Mouse (Mus musculus): Measurements from ENCODE around the gene Slc25a27. TPM values are rescaled to one million over a fixed set of nuclear protein-coding genes. Genes with fewer than 3 reads are reported as not detected.

Gene Slc25a27
- total and polyA plus RNA-seq, 3 experiments = 0.13 to 0.49 (median 0.40) TPM

DNA sequence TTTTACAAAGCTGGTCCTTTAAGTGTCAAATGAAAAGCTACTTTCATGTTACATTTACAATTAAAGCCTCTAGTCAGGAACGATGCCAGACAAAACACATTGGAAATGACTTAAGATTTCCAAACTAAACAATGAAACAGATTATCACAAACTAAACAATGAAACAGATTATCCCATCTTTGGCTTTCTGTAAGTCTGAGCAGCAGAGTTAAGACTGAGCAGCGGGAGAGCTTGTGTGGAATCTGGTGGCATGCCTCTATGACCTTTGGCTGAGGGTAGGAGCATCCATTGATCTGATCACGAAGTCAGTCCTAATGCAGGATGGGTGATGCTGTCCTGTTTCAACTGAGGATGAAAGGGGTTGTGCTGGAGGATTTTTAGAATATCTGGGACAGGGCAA, 54.8 kb downstream of the Slc25a27 start:
- Histone ChIP-seq H3K9ac (ENCODE audit: insufficient read depth, low read depth) (no peak overlapping the region), H3K4me3 (replicated peaks in 1 of 3; ENCODE audit: low read depth in 2 of 3, low read length in 2 of 3, poor library complexity in 1 of 3) (no peak overlapping the region), H3K27me3 (replicated peaks) (no peaks in the 10 kb centered on the region), H3K36me3 (replicated peaks in 1 of 2; ENCODE audit: control insufficient read depth in 1 of 2, insufficient read depth in 1 of 2, low read length in 1 of 2) (no peaks in the 10 kb centered on the region), H3K4me2 (ENCODE audit: insufficient read depth, low read depth, poor library complexity, severe bottlenecking) (no peak overlapping the region), H3K9me3 (replicated peaks; ENCODE audit: low read length) (peaks cover 25% of the 10 kb centered on the region), H3K79me2 (replicated peaks; ENCODE audit: control insufficient read depth, extremely low read depth, insufficient read depth, poor library complexity, severe bottlenecking) (no peaks in the 10 kb centered on the region), H3K4me1 (ENCODE audit: control insufficient read depth in 1 of 2, insufficient read depth in 2 of 2) (no peaks in the 10 kb centered on the region), H3K27ac (ENCODE audit: insufficient read depth, low read depth) (no peak overlapping the region)
- in situ Hi-C loops (cut with MboI; ENCODE audit: low pct_ligation_motif_present, low pct_unique_long_range_greater_than_20kb, low sequenced_read_pairs) (no loop called here), dilution Hi-C loops (cut with MboI; ENCODE audit: extremely low pct_ligation_motif_present, extremely low pct_unique_long_range_greater_than_20kb, low sequenced_read_pairs) (no loop called here)
- TF ChIP-seq MXI1 (IDR thresholded peaks at IDR 0.05; ENCODE audit: low read depth, low read length) (no peak), NRF1 (IDR thresholded peaks at IDR 0.05; ENCODE audit: low read depth, low read length) (no peak), BHLHE40 (IDR thresholded peaks at IDR 0.05; ENCODE audit: low read depth, low read length) (no peak), MYC (IDR thresholded peaks at IDR 0.05; ENCODE audit: low read depth, low read length) (no peak), SMC3 (IDR thresholded peaks at IDR 0.05; ENCODE audit: low read depth, low read length) (no peak)
- no peak for DNase-seq (ENCODE audit: extremely low read depth)

DNA sequence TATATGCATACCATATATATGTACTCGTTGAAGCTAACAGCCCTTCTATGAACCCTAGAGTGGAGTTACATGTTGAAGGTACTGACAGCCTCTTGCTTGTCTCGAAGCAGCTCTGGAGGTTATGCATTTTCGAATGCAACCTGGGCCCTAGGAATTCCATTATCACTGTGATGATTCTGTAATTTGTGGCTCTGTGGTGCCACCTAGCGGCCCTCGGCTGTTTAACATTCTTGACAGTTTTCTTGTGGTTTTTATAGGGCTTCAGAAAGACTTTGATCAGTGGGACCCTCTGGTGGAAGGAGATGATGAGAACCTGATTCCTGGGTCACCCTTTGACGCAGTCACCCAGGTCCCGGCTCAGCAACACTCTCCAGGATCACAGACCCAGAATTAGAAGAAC, 55.4 kb downstream of the Slc25a27 start:
- Histone ChIP-seq H3K36me3 (replicated peaks in 1 of 2; ENCODE audit: control insufficient read depth in 1 of 2, insufficient read depth in 1 of 2, low read length in 1 of 2) (no peaks in the 10 kb centered on the region), H3K9ac (ENCODE audit: insufficient read depth, low read depth) (no peak overlapping the region), H3K4me1 (ENCODE audit: control insufficient read depth in 1 of 2, insufficient read depth in 2 of 2) (no peaks in the 10 kb centered on the region), H3K9me3 (replicated peaks; ENCODE audit: low read length) (peaks cover 23% of the 10 kb centered on the region), H3K4me3 (replicated peaks in 1 of 3; ENCODE audit: low read depth in 2 of 3, low read length in 2 of 3, poor library complexity in 1 of 3) (no peak overlapping the region), H3K27me3 (replicated peaks) (no peaks in the 10 kb centered on the region), H3K27ac (ENCODE audit: insufficient read depth, low read depth) (no peak overlapping the region), H3K79me2 (replicated peaks; ENCODE audit: control insufficient read depth, extremely low read depth, insufficient read depth, poor library complexity, severe bottlenecking) (no peaks in the 10 kb centered on the region), H3K4me2 (ENCODE audit: insufficient read depth, low read depth, poor library complexity, severe bottlenecking) (no peak overlapping the region)
- dilution Hi-C loops (cut with MboI; ENCODE audit: extremely low pct_ligation_motif_present, extremely low pct_unique_long_range_greater_than_20kb, low sequenced_read_pairs) (no loop called here), in situ Hi-C loops (cut with MboI; ENCODE audit: low pct_ligation_motif_present, low pct_unique_long_range_greater_than_20kb, low sequenced_read_pairs) (no loop called here)
- peak; percentile 39 for DNase-seq (ENCODE audit: extremely low read depth)
- peak; percentile 33 for TF ChIP-seq RAD21 (IDR thresholded peaks at IDR 0.05; ENCODE audit: low read depth, low read length)
- no peak for TF ChIP-seq ZMIZ1 (IDR thresholded peaks at IDR 0.05; ENCODE audit: low read depth, low read length)
- TF ChIP-seq CTCF (conservative IDR thresholded peaks at IDR 0.05 in 1 of 2, IDR thresholded peaks at IDR 0.05 in 1 of 2; ENCODE audit: low read depth in 2 of 2, low read length in 2 of 2) = peak; percentile 34 to 50; a peak in 2 of 4 replicates

DNA sequence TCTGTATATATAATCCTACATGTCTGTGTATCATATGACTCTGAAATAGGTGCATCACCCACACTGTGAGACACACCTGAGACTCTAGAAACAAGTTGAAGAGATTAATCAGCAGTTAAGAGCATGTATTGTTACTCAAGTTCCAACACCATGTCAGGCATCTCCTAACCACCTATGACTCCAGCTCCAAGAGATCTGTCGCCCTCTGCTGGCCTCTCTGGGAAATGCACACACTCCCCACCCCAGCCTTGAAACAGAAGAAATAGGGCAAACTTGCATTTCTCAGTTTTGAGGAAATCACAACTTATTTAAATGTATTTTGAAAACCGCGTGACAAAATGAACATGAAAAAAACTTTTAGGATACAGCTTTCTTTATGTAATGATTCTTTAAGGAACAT, 60.3 kb downstream of the Slc25a27 start:
- H3K4me1 ChIP-seq (ENCODE audit: control insufficient read depth in 1 of 2, insufficient read depth in 2 of 2) = no peaks in the 10 kb centered on the region
- H3K4me2 ChIP-seq (ENCODE audit: insufficient read depth, low read depth, poor library complexity, severe bottlenecking) = no peak overlapping the region
- H3K9me3 ChIP-seq (replicated peaks; ENCODE audit: low read length) = peaks cover 24% of the 10 kb centered on the region
- no peak overlapping the region for H3K9ac ChIP-seq (ENCODE audit: insufficient read depth, low read depth)
- no peaks in the 10 kb centered on the region for H3K27me3 ChIP-seq (replicated peaks)
- H3K27ac ChIP-seq (ENCODE audit: insufficient read depth, low read depth) = no peak overlapping the region
- peak; percentile 39 for DNase-seq (ENCODE audit: extremely low read depth)
- no peaks in the 10 kb centered on the region for H3K36me3 ChIP-seq (replicated peaks in 1 of 2; ENCODE audit: control insufficient read depth in 1 of 2, insufficient read depth in 1 of 2, low read length in 1 of 2)
- no peak overlapping the region for H3K4me3 ChIP-seq (replicated peaks in 1 of 3; ENCODE audit: low read depth in 2 of 3, low read length in 2 of 3, poor library complexity in 1 of 3)
- dilution Hi-C loops (cut with MboI; ENCODE audit: extremely low pct_ligation_motif_present, extremely low pct_unique_long_range_greater_than_20kb, low sequenced_read_pairs) = no loop called here
- in situ Hi-C loops (cut with MboI; ENCODE audit: low pct_ligation_motif_present, low pct_unique_long_range_greater_than_20kb, low sequenced_read_pairs) = no loop called here
- no peaks in the 10 kb centered on the region for H3K79me2 ChIP-seq (replicated peaks; ENCODE audit: control insufficient read depth, extremely low read depth, insufficient read depth, poor library complexity, severe bottlenecking)
- TF ChIP-seq TCF12 (IDR thresholded peaks at IDR 0.05; ENCODE audit: low read depth, low read length) = no peak
- peak; percentile 54 to 63 for TF ChIP-seq CTCF (conservative IDR thresholded peaks at IDR 0.05 in 1 of 2, IDR thresholded peaks at IDR 0.05 in 1 of 2; ENCODE audit: low read depth in 2 of 2, low read length in 2 of 2)
- peak; percentile 36 for TF ChIP-seq SMC3 (IDR thresholded peaks at IDR 0.05; ENCODE audit: low read depth, low read length)
- TF ChIP-seq RAD21 (IDR thresholded peaks at IDR 0.05; ENCODE audit: low read depth, low read length) = peak; percentile 47
- TF ChIP-seq NELFE (IDR thresholded peaks at IDR 0.05; ENCODE audit: low read depth, low read length) = no peak
- TF ChIP-seq POLR2A (IDR thresholded peaks at IDR 0.05; ENCODE audit: low read depth, low read length) = no peak
